Mouse (Mus musculus): ENCODE measurements around the gene Gtdc1. TPM values are rescaled to one million over a fixed set of nuclear protein-coding genes. Genes with fewer than 3 reads are reported as not detected.

Gene Gtdc1
- total and polyA plus RNA-seq, 3 experiments, result 6.2 to 17.7 (median 16.5) TPM

DNA sequence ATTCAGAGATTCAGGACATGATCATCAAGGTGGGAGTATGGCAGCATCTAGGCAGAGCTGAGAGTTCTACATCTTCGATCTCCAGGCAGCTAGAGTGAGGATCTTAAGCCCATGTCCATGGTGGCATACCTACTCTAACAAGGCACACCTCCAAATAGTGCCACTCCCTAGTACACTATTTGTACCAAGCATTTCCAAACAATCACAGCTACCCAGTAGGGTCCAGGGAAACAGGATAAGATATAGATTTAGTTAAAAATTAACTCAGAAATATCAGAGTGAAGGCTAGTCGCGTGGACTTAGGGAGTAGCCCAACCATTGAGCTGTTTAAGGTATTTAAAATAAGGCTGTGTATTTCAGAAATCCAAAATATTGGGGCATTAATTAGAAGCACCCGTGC lies 82.0 kb downstream of the Gtdc1 start:
- no peak overlapping the region for H3K27ac ChIP-seq
- H3K4me3 ChIP-seq, result no peak overlapping the region
- H3K9ac ChIP-seq (ENCODE audit: low read depth, low read length), result no peak overlapping the region
- no peaks in the 10 kb centered on the region for H3K27me3 ChIP-seq (ENCODE audit: control insufficient read depth, insufficient read depth, low read length)
- H3K36me3 ChIP-seq (ENCODE audit: control insufficient read depth, insufficient read depth, low read length), result no peaks in the 10 kb centered on the region
- intact Hi-C loops (cut with DNase I), result no loop called here
- no peak for TF ChIP-seq POLR2A (IDR thresholded peaks at IDR 0.05; ENCODE audit: insufficient read depth, low read depth, low read length)
- no peak for TF ChIP-seq CTCF (IDR thresholded peaks at IDR 0.05)
- no peak for TF ChIP-seq EP300 (IDR thresholded peaks at IDR 0.05; ENCODE audit: insufficient read depth, low read depth, low read length)
- H3K4me1 ChIP-seq (ENCODE audit: control insufficient read depth, insufficient read depth, low read length), result no peaks in the 10 kb centered on the region
- WGBS, result 95% methylated on average over 4 of the region's 4 CpGs
- no peak for DNase-seq
- H3K79me2 ChIP-seq (replicated peaks; ENCODE audit: control insufficient read depth, insufficient read depth, low read length), result no peaks in the 10 kb centered on the region

- WGBS, result 66% methylated on average over 2 of the region's 2 CpGs
- Histone ChIP-seq H3K9ac (ENCODE audit: low read depth, low read length) (no peak overlapping the region), H3K27me3 (ENCODE audit: control insufficient read depth, insufficient read depth, low read length) (no peaks in the 10 kb centered on the region), H3K27ac (no peak overlapping the region), H3K4me1 (ENCODE audit: control insufficient read depth, insufficient read depth, low read length) (no peaks in the 10 kb centered on the region), H3K4me3 (no peak overlapping the region), H3K79me2 (replicated peaks; ENCODE audit: control insufficient read depth, insufficient read depth, low read length) (no peaks in the 10 kb centered on the region), H3K36me3 (ENCODE audit: control insufficient read depth, insufficient read depth, low read length) (no peaks in the 10 kb centered on the region)
- TF ChIP-seq CTCF (IDR thresholded peaks at IDR 0.05) (no peak), EP300 (IDR thresholded peaks at IDR 0.05; ENCODE audit: insufficient read depth, low read depth, low read length) (no peak), POLR2A (IDR thresholded peaks at IDR 0.05; ENCODE audit: insufficient read depth, low read depth, low read length) (no peak)
- intact Hi-C loops (cut with DNase I), result no loop called here
- DNase-seq, result no peak
Observed at GRCm38 (mm10) chr2:44829753-44830152, 97.7 kb downstream of the Gtdc1 start.

DNA sequence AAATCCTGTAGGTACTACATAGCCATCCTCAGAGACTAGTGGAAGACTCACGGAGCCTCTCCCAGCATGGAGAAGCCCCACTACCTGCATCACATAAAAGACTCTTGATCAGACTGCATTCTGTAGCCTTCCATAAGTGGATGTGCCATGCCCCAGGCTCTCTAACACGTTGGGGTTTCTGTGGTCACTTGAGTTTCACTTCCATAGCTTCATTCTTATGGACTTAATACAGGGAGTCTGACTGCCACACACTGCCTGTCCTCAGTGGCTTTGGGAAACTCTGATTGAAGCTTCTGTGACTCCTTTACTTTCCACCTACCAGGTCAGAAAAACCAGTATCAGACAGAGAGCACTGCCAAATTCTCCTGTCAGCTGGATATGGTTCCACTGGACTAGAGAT lies 98.1 kb downstream of the Gtdc1 start:
- 79% methylated on average over 2 of the region's 2 CpGs for WGBS
- Histone ChIP-seq H3K9ac (ENCODE audit: low read depth, low read length) (no peak overlapping the region), H3K79me2 (replicated peaks; ENCODE audit: control insufficient read depth, insufficient read depth, low read length) (no peaks in the 10 kb centered on the region), H3K4me1 (ENCODE audit: control insufficient read depth, insufficient read depth, low read length) (no peaks in the 10 kb centered on the region), H3K27ac (no peak overlapping the region), H3K36me3 (ENCODE audit: control insufficient read depth, insufficient read depth, low read length) (no peaks in the 10 kb centered on the region), H3K27me3 (ENCODE audit: control insufficient read depth, insufficient read depth, low read length) (no peaks in the 10 kb centered on the region), H3K4me3 (no peak overlapping the region)
- intact Hi-C loops (cut with DNase I), result no loop called here
- no peak for TF ChIP-seq CTCF (IDR thresholded peaks at IDR 0.05)
- TF ChIP-seq EP300 (IDR thresholded peaks at IDR 0.05; ENCODE audit: insufficient read depth, low read depth, low read length), result no peak
- no peak for TF ChIP-seq POLR2A (IDR thresholded peaks at IDR 0.05; ENCODE audit: insufficient read depth, low read depth, low read length)
- DNase-seq, result no peak

DNA sequence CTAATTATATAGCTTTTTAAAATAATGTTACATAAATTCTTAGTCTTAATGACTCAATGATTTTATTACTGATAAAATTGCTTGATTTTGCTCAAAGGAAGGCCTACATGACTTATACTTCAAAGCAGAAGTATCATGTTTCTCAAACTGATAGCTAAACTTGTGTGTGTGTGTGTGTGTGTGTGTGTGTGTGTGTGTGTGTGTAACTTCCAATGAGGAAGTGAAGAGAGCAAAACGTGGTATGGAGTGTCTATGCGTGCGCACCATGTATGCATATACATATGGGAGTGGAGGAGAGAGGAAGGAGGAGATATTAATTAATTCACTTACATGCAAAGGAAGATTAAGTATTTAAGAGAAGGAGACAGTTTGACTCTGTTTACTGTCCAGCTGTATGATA lies 100.8 kb downstream of the Gtdc1 start:
- H3K36me3 ChIP-seq (ENCODE audit: control insufficient read depth, insufficient read depth, low read length), result no peaks in the 10 kb centered on the region
- TF ChIP-seq EP300 (IDR thresholded peaks at IDR 0.05; ENCODE audit: insufficient read depth, low read depth, low read length) (no peak), POLR2A (IDR thresholded peaks at IDR 0.05; ENCODE audit: insufficient read depth, low read depth, low read length) (no peak)
- no peaks in the 10 kb centered on the region for H3K4me1 ChIP-seq (ENCODE audit: control insufficient read depth, insufficient read depth, low read length)
- H3K27me3 ChIP-seq (ENCODE audit: control insufficient read depth, insufficient read depth, low read length), result no peaks in the 10 kb centered on the region
- no peak for DNase-seq
- intact Hi-C loops (cut with DNase I), result no loop called here
- no peak overlapping the region for H3K4me3 ChIP-seq
- no peaks in the 10 kb centered on the region for H3K79me2 ChIP-seq (replicated peaks; ENCODE audit: control insufficient read depth, insufficient read depth, low read length)
- 93% methylated on average over 3 of the region's 3 CpGs for WGBS
- no peak overlapping the region for H3K9ac ChIP-seq (ENCODE audit: low read depth, low read length)
- H3K27ac ChIP-seq, result no peak overlapping the region

- DNase-seq, result no peak
- Histone ChIP-seq H3K79me2 (replicated peaks; ENCODE audit: control insufficient read depth, insufficient read depth, low read length) (no peaks in the 10 kb centered on the region), H3K27me3 (ENCODE audit: control insufficient read depth, insufficient read depth, low read length) (no peaks in the 10 kb centered on the region), H3K36me3 (ENCODE audit: control insufficient read depth, insufficient read depth, low read length) (no peaks in the 10 kb centered on the region), H3K4me1 (ENCODE audit: control insufficient read depth, insufficient read depth, low read length) (no peaks in the 10 kb centered on the region), H3K9ac (ENCODE audit: low read depth, low read length) (no peak overlapping the region), H3K4me3 (no peak overlapping the region), H3K27ac (no peak overlapping the region)
- TF ChIP-seq POLR2A (IDR thresholded peaks at IDR 0.05; ENCODE audit: insufficient read depth, low read depth, low read length), result no peak
- no peak for TF ChIP-seq EP300 (IDR thresholded peaks at IDR 0.05; ENCODE audit: insufficient read depth, low read depth, low read length)
- TF ChIP-seq CTCF (IDR thresholded peaks at IDR 0.05), result no peak
- intact Hi-C loops (cut with DNase I), result no loop called here
Observed at GRCm38 (mm10) chr2:44817787-44818186, 109.7 kb downstream of the Gtdc1 start.

DNA sequence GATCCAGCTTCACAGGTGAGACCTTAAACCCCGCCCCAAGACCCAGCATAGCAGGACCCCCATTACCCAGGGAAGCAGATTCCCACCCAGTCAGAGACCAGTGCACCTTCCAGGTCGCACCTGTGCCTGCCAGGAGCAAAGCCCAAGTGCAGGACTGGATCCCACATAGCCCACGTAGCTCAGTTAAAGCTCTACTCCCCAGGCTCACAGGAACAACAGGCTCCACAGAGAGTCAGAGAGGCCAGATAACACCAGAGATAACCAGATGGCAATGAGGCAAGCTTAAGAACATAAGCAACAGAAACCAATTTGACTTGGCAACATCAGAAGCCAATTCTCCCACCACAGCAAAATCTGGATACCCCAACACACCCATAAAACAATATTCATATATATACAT lies 113.7 kb downstream of the Gtdc1 start:
- intact Hi-C loops (cut with DNase I), result no loop called here
- H3K4me3 ChIP-seq, result no peak overlapping the region

More for the DNA sequence above, 113.7 kb downstream of the Gtdc1 start:
- no peak overlapping the region for H3K9ac ChIP-seq (ENCODE audit: low read depth, low read length)
- no peak for DNase-seq
- no peaks in the 10 kb centered on the region for H3K36me3 ChIP-seq (ENCODE audit: control insufficient read depth, insufficient read depth, low read length)
- H3K4me1 ChIP-seq (ENCODE audit: control insufficient read depth, insufficient read depth, low read length), result no peaks in the 10 kb centered on the region
- WGBS, result 76% methylated on average over 3 of the region's 3 CpGs
- no peak overlapping the region for H3K27ac ChIP-seq
- no peak for TF ChIP-seq POLR2A (IDR thresholded peaks at IDR 0.05; ENCODE audit: insufficient read depth, low read depth, low read length)
- no peak for TF ChIP-seq CTCF (IDR thresholded peaks at IDR 0.05)
- no peak for TF ChIP-seq EP300 (IDR thresholded peaks at IDR 0.05; ENCODE audit: insufficient read depth, low read depth, low read length)
- no peaks in the 10 kb centered on the region for H3K27me3 ChIP-seq (ENCODE audit: control insufficient read depth, insufficient read depth, low read length)
- H3K79me2 ChIP-seq (replicated peaks; ENCODE audit: control insufficient read depth, insufficient read depth, low read length), result no peaks in the 10 kb centered on the region
